Mouse (Mus musculus): ENCODE measurements around the gene Fam184b.

Fam184b gene

GRCm38 (mm10) chr5:45593276-45593675 lies 46.1 kb downstream of the Fam184b start:
- DNase-seq: no peak

DNA sequence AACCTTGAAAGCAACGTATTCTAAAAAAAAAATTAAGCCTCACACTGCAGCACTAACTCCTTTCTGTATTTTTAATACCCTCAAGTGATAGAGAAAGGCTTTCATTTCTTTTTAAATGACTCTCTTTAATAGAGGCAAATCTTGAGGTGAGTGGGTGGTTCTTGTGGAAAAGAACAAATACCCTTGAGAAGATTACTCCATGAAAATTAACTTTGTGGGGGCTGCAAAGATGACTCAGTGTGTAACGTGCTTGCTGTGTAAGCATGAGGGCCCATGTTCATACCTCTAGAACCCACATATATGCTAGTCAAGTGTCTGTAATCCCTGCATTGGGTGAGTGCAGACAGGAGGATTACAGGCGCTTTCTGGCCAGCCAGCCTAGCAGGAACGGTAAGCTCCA lies 49.3 kb downstream of the Fam184b start:
- DNase-seq: no peak

DNA sequence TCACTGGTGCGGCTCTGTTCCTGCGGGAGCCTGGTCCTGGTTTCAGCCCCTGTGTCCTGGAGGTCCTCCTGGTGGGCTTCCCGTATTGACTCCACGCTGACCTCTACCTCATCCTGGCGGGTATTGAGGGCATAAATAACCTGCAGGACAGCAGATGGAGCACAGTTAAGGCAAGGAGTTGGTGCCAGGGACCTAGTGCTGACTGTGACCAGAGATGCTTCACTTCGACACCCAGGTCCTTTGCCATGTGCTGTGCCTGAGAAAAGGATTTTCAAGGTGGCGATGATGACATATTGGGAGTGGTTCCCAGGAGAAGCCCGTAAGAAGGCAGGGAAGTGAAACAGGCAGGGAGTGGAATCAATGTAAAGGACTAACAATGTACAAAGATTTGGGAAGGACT lies 54.8 kb downstream of the Fam184b start:
- no peak for DNase-seq

DNA sequence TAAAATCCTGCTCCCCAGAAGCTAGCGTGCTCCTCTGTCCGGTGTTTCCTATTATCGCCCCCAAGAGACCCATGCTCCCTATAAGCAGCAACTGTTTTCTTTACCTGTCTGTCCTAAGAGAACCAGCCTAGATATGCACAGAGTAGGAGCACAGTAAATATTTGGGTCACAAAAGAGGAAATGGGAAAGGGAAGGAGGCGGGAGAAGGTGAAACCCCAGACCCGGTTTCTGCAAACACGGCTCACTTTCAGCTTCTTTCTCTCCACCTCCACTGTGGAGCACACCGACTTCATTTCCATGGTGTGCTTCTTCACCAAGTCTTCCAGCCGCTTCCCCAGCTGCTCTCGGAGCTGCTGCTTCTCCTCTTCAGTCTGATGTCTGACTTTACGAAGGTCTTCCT lies 59.1 kb downstream of the Fam184b start:
- no peak for DNase-seq

DNA sequence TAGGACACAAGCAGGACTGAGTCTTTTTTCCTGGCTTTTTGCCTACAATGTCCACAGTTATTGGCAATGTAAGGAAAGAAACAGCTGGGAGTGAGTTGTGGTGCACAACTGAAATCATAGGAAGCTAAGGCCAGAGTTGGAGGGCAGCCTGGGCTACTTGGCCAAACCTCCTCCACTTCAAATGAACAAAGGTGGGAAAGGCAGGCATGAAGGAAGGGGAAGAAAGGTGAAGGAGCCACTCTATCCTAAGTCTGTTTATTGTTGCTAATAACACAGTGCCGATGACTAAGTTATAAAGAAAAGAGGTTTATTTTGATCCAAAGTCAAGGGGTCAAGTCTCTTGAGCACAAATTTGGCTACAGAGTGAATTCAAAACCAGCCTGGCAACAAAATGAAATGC lies 62.0 kb downstream of the Fam184b start:
- DNase-seq: no peak

DNA sequence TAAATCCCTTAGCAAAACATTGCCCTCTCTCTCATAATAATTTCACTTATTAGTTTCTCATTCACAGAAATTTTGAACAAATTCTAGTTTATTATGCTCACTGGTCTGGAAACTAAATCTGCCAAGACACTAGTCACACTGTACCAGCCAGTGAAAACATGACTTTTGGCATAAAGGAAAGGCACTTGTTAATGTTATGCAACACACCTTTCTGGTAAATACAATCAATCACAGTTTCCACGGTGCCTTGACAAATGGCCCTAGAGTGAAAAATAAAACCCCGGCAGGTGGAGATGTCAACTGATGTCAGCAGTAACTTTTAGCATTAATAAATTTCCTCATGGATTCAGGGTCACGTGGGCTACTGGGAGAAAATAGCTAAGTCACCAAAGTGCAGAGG lies 62.7 kb downstream of the Fam184b start:
- no peak for DNase-seq

- peak; percentile 9 for DNase-seq
These were observed 66.6 kb downstream of the Fam184b start for GRCm38 (mm10) chr5:45572816-45573215.

- DNase-seq: no peak
These were observed 73.6 kb downstream of the Fam184b start for GRCm38 (mm10) chr5:45565829-45566228.

- DNase-seq: no peak
These were observed 75.4 kb downstream of the Fam184b start for GRCm38 (mm10) chr5:45564054-45564453.

DNA sequence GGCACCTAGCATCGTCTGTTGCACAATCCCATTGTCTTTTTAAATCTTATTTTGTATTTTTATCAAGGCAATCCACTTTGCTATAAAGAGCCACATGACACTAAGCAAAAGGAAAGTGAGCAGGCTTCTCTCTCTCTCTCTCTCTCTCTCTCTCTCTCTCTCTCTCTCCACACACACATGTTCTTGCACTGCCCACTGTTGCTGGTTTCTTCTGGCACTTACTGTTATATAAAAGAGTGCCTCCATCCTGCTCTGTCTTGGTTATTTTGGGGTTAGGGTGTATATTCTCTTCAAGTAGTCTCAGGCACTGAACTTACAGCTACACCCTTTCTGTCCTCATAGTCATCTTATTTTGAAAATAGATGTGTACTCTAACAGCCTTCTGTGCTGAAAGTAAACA lies 89.8 kb downstream of the Fam184b start:
- DNase-seq: no peak

DNA sequence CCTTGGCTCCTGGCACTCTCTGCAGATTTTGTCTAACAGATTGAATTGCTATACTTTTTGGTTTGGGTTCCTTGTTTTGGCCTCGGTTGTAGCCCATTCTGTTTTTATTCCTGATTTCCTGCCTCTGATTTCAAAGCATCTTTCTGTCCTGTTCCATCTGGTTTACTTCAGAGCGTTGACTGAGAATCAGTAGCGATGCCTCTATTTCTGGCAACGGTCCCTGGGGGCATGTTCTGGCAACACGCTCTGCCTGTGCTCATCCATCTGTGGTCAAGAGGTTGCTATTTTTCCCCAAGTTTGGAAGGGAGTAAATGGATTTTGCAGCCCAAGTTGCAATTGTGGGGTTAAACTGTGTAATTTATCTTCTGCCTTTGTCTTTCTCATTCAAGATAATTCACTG lies 96.0 kb downstream of the Fam184b start:
- no peak for DNase-seq

GRCm38 (mm10) chr5:45539502-45539901 lies 99.9 kb downstream of the Fam184b start:
- no peak for DNase-seq

DNA sequence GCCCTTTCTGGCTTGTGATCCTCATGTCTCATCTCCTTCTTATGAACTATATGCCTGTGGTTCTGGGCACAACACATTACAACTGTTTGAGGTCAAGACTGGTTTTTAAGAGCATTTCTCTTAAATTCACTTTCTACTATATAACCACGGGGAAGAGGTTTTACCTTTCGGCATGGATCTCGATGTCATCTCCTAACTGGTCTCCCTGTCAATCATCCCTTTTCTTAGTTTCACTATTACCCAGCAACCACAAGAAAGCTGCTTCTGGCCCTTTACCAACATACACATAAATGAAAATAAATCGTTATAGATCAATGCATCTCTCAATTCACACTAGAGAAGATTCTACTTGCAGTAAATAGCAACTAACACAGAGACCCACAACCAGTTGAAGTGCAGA lies 104.2 kb downstream of the Fam184b start:
- no peak for DNase-seq

DNA sequence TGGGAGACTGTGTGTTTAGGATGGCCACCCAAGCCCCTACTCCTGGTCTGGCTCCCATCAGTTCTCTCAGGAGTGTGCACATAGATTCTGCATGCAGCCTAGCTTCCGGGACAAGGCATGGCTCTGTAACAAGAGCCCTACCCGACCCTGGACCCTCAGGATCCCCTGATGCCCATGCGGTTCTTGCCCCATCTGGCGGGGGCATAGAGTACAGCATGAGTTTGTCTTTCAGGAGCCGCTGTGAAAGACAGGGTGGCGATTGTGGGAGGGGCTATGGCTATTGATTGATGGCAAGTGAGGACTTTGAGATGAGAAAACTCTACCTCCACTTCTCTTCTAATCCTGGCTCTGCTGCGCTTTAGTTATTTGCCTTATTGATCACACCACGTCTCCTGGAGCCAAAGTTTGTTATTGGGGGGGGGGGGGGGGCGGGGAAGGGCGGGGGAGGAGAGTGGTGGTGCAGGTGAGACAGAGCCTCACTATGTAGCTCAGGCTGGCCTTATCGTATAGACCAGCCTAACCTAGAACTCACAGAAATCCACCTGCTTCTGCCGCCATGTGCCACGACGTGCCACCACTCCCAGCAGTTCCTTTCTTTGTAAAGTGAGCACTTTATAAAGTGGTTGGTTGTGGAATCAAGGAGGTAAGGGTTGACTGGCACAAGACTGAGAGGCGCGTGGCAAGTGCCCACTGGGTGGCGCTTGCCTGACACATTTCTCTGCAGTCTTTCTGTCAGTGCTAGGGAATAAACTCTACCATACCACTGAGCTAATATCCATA lies 104.9 kb downstream of the Fam184b start:
- peak; percentile 87 for DNase-seq

GRCm38 (mm10) chr5:45529696-45530095 lies 109.7 kb downstream of the Fam184b start:
- DNase-seq: no peak

- DNase-seq: no peak
These were observed 113.1 kb downstream of the Fam184b start for GRCm38 (mm10) chr5:45526338-45526737.

- DNase-seq: no peak
These were observed 114.3 kb downstream of the Fam184b start for GRCm38 (mm10) chr5:45525101-45525500.

DNA sequence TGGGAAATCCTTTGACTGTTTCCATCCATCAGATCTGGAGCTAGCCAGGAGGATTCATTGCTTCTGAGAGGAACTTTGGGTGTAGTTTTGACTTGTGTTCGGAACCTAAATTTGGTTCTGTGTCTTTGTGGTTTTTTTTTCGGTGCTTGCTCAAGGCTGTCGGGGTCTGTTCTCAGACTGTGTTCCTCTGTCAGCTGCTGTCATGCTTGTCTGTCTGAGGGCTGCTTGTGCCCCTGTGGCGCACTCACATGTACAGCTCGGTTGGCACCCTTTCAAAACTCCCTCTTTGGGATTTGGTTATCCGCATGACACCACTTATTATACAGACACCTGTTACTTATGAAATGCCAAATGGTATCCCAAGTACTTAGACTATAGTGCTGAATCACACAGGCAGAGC lies 117.8 kb downstream of the Fam184b start:
- DNase-seq: no peak

DNA sequence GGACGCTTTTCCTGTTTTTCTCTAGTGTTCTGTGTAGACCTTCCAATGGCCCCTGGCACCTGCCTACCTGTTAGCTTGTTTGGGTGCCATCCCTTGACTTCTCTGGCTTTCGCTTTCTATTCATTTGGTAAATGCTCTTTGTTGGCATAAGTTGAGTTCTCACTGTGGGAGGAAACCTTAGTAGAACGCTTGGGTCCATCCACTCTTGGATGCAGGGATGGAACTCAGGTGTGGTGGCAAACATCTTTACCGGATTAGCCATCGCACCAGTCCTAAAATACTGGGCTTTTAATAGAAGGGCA lies 118.7 kb downstream of the Fam184b start:
- no peak for DNase-seq

- DNase-seq: peak; percentile 96
These were observed 119.2 kb downstream of the Fam184b start, which contains the start of gene Med28 for GRCm38 (mm10) chr5:45519960-45520808. TSS of gene Med28 (plus strand) at chr5:45520229.

DNA sequence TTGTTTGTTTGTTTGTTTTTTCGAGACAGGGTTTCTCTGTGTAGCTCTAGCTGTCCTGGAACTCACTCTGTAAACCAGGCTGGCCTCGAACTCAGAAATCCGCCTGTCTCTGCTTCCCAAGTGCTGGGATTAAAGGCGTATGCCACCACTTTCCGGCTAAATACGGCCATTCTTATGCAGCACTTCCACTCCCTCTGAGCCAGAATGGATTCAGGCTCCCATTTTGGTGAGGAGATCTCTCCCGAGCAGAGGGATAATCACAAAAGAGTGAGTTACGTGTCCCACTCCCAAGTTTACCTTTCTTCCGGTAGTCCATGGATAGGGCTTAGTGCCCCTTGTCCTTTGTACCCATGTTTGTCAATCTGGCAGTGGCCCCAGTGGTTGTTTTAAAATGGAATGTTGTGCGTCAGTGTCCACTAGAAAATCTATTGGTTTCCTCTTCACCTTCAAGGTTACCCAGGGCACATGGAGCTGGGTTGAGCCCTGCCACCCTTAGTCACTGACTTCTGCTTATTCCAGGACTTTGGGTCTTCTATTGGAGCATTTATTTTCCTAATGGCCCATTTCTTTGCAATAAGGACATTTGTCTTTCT lies 124.2 kb downstream of the Fam184b start:
- peak; percentile 47 for DNase-seq

- no peak for DNase-seq
These were observed 124.8 kb downstream of the Fam184b start for GRCm38 (mm10) chr5:45514599-45514998.

DNA sequence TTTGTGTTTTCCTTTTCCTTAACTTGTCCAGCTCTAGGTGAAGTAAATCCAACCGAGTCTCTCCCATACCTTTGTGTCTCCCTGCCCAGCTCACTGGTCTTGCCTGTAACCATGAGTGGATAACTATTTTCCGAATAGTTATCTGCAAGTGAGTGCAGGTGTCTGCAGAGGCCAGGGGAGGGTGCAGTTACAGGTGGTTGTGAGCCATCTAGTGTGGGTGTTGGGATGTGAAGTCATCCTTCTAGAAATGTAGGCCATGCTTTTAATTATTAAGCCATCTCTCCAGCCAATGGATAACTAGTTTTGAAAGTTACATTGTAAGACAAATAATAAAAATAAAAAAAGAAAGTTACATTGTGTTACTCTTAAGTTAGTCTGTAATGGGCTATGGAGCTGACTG lies 125.9 kb downstream of the Fam184b start:
- no peak for DNase-seq

DNA sequence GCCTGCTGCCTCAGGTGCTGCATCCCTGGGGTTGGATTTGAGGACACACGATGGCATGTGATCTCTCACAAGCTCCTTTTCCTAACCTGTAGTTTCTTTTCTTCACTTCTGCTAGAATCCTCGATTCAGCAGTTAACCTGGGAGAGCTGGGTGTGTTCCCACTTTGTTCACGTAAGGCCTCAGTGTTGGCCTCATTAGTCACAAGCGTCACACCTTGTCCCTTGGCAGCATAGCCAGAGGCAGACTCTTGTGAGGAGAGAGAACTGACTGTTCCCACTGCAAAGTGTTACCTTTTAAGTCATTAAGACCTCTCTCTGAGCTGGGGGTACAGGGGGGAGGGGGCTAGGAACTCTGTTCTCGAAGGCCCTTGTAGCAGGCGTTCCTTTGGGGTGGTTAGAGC lies 126.5 kb downstream of the Fam184b start:
- DNase-seq: no peak

All from kidney, adult 18-20 months (tissue).